Mouse (Mus musculus) myocyte (in vitro differentiated cells): ENCODE measurements around the gene Hoxd8. TPM values are rescaled to one million over a fixed set of nuclear protein-coding genes. Genes with fewer than 3 reads are reported as not detected.

ENCODE experiments used
- H3K27me3 ChIP-seq: one replicate; pipeline ENCODE4 v1.6.1; 2011; ENCODE audit not compliant: control insufficient read depth, insufficient read depth, insufficient read length
- H3K36me3 ChIP-seq: one replicate; pipeline ENCODE4 v1.6.1; 2011; ENCODE audit not compliant: control insufficient read depth, insufficient read depth
- H3K4me2 ChIP-seq: one replicate; pipeline ENCODE4 v1.6.1; 2011; ENCODE audit warnings: low read depth, control low read depth
- H3K4me3 ChIP-seq: one replicate; pipeline ENCODE4 v1.5.1; 2011; ENCODE audit warnings: mild to moderate bottlenecking, control low read depth, moderate library complexity
- H3K79me2 ChIP-seq: one replicate; pipeline ENCODE4 v1.6.1; 2011; ENCODE audit not compliant: control insufficient read depth, insufficient read depth
- H3ac ChIP-seq: one replicate; pipeline ENCODE4 v1.6.1; 2011; ENCODE audit not compliant: control insufficient read depth, insufficient read length
- CEBPB ChIP-seq: IDR thresholded peaks from 2 replicates; pipeline ENCODE4 v1.6.1; 2011; ENCODE audit warnings: mild to moderate bottlenecking, moderate library complexity; ENCODE audit not compliant: poor library complexity, insufficient read depth, severe bottlenecking
- E2F4 ChIP-seq: IDR thresholded peaks from one replicate; pipeline ENCODE4 v1.6.1; 2011; ENCODE audit warnings: mild to moderate bottlenecking, control low read depth, moderate library complexity; ENCODE audit not compliant: insufficient read depth
- MAX ChIP-seq: IDR thresholded peaks from one replicate; pipeline ENCODE4 v1.6.1; 2011; ENCODE audit warnings: low read depth, mild to moderate bottlenecking, control low read depth
- MYOD1 ChIP-seq, 3 experiments: IDR thresholded peaks; one replicate each; pipeline ENCODE4 v1.6.1; 2011; ENCODE audit warnings: control low read depth in 2 of 3, low read depth in 2 of 3, mild to moderate bottlenecking in 2 of 3, moderate library complexity in 1 of 3; ENCODE audit not compliant: insufficient read length in 2 of 3, control insufficient read depth in 1 of 3
- MYOG ChIP-seq, 3 experiments: IDR thresholded peaks; one replicate each; pipeline ENCODE4 v1.6.1; 2011; ENCODE audit warnings: control low read depth in 2 of 3, low read depth in 2 of 3, mild to moderate bottlenecking in 2 of 3; ENCODE audit not compliant: insufficient read length in 2 of 3, control insufficient read depth in 1 of 3, insufficient read depth in 1 of 3
- POLR2A ChIP-seq: IDR thresholded peaks from one replicate; pipeline ENCODE4 v1.6.1; 2011; ENCODE audit warnings: low read depth, mild to moderate bottlenecking, control low read depth, moderate library complexity; ENCODE audit not compliant: insufficient read length
- POLR2AphosphoS2 ChIP-seq: IDR thresholded peaks from one replicate; pipeline ENCODE4 v1.6.1; 2011; ENCODE audit warnings: low read depth, control low read depth; ENCODE audit not compliant: insufficient read length
- REST ChIP-seq: IDR thresholded peaks from one replicate; pipeline ENCODE4 v1.6.1; 2011; ENCODE audit warnings: mild to moderate bottlenecking, control low read depth, moderate library complexity; ENCODE audit not compliant: insufficient read depth, insufficient read length
- SRF ChIP-seq: IDR thresholded peaks from one replicate; pipeline ENCODE4 v1.6.1; 2011; ENCODE audit warnings: low read depth; ENCODE audit not compliant: control insufficient read depth, insufficient read length
- TCF12 ChIP-seq: IDR thresholded peaks from one replicate; pipeline ENCODE4 v1.6.1; 2011; ENCODE audit warnings: mild to moderate bottlenecking, control low read depth; ENCODE audit not compliant: poor library complexity, insufficient read depth, severe bottlenecking
- TCF3 ChIP-seq: IDR thresholded peaks from one replicate; pipeline ENCODE4 v1.6.1; 2011; ENCODE audit warnings: low read depth, control low read depth; ENCODE audit not compliant: insufficient read length
- USF1 ChIP-seq: IDR thresholded peaks from one replicate; pipeline ENCODE4 v1.6.1; 2011; ENCODE audit warnings: low read depth, mild to moderate bottlenecking, control low read depth, moderate library complexity
- polyA plus RNA-seq: library from polyadenylated mRNA; unstranded; fragments of >200 nt; fragmentation: generic; extraction: Trizol; gene quantifications from one replicate; pipeline ENCODE4 v1.2.1, GENCODE M21; 2012; ENCODE audit warnings: missing spikeins

The Hoxd8 gene
- polyA plus RNA-seq, 1 experiment: not detected

DNA sequence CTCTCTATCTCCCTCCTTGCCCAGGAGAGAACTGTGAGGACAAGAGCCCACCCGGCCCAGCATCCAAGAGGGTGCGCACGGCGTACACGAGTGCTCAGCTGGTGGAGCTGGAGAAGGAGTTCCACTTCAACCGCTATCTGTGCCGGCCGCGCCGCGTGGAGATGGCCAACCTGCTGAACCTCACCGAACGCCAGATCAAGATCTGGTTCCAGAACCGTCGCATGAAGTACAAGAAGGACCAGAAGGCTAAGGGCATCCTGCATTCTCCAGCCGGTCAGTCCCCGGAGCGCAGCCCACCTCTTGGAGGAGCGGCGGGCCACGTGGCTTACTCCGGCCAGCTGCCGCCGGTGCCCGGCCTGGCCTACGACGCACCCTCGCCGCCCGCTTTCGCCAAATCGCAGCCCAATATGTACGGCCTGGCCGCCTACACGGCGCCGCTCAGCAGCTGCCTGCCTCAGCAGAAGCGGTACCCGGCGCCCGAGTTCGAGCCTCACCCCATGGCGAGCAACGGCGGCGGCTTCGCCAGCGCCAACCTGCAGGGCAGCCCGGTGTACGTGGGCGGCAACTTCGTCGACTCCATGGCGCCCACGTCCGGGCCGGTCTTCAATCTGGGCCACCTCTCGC lies 42.0 kb downstream of the Hoxd8 start:
- no peaks in the 10 kb centered on the region for H3K36me3 ChIP-seq

DNA sequence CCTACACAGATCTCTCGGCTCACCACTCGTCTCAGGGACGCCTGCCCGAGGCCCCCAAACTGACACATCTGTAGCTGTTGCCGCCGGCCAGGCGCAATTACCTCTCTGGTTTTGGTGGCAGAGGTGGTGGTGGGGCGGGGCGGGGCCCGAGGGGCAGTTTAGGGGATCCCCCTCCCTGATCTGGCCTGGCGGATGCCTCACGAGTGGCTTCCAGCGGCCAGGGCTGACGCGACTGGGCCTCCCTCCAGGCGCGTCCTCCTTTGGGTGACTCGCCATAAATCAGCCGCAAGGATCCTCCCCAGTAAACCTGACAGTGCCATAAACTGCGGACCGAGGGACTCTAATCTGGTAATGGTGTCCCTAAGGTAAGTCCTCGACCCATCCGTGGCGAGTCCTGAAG lies 42.6 kb downstream of the Hoxd8 start:
- Histone ChIP-seq H3K4me3 (no peak overlapping the region), H3K27me3 (peaks cover 38% of the 10 kb centered on the region), H3K79me2 (no peaks in the 10 kb centered on the region), H3ac (no peak overlapping the region), H3K4me2 (no peak overlapping the region), H3K36me3 (no peaks in the 10 kb centered on the region)
- TF ChIP-seq CEBPB (no peak), TCF12 (no peak), SRF (no peak), E2F4 (no peak), USF1 (no peak), MYOD1 (IDR thresholded peaks at IDR 0.05; ENCODE audit: control insufficient read depth in 1 of 3, insufficient read length in 2 of 3, low read depth in 2 of 3) (no peak), REST (no peak), MAX (no peak), MYOG (IDR thresholded peaks at IDR 0.05; ENCODE audit: control insufficient read depth in 1 of 3, insufficient read depth in 1 of 3, insufficient read length in 2 of 3, low read depth in 2 of 3) (no peak), TCF3 (no peak), POLR2A (no peak), POLR2AphosphoS2 (no peak)

More for the DNA sequence above, 42.0 kb downstream of the Hoxd8 start:
- H3K4me2 ChIP-seq: no peak overlapping the region
- H3ac ChIP-seq: no peak overlapping the region
- peaks cover 35% of the 10 kb centered on the region for H3K27me3 ChIP-seq
- no peak for TF ChIP-seq REST
- no peak overlapping the region for H3K4me3 ChIP-seq
- no peaks in the 10 kb centered on the region for H3K79me2 ChIP-seq

- H3ac ChIP-seq: no peak overlapping the region
- no peaks in the 10 kb centered on the region for H3K36me3 ChIP-seq
- TF ChIP-seq MYOG (IDR thresholded peaks at IDR 0.05; ENCODE audit: control insufficient read depth in 1 of 3, insufficient read depth in 1 of 3, insufficient read length in 2 of 3, low read depth in 2 of 3) (no peak), SRF (no peak)
- no peak overlapping the region for H3K4me2 ChIP-seq
- H3K79me2 ChIP-seq: no peaks in the 10 kb centered on the region
- H3K27me3 ChIP-seq: peaks cover 45% of the 10 kb centered on the region
- no peak overlapping the region for H3K4me3 ChIP-seq
Measured at GRCm38 (mm10) chr2:74747661-74748141, 43.3 kb downstream of the Hoxd8 start.

GRCm38 (mm10) chr2:74748436-74748995 lies 44.1 kb downstream of the Hoxd8 start:
- Histone ChIP-seq H3K27me3 (peaks cover 53% of the 10 kb centered on the region), H3K4me2 (no peak overlapping the region), H3K36me3 (no peaks in the 10 kb centered on the region), H3K79me2 (no peaks in the 10 kb centered on the region), H3ac (no peak overlapping the region), H3K4me3 (no peak overlapping the region)
- no peak for TF ChIP-seq CEBPB
- no peak for TF ChIP-seq USF1
- TF ChIP-seq SRF: no peak
- TF ChIP-seq TCF12: no peak
- no peak for TF ChIP-seq MYOD1 (IDR thresholded peaks at IDR 0.05; ENCODE audit: control insufficient read depth in 1 of 3, insufficient read length in 2 of 3, low read depth in 2 of 3)
- no peak for TF ChIP-seq REST
- TF ChIP-seq POLR2A: no peak
- TF ChIP-seq E2F4: no peak
- TF ChIP-seq POLR2AphosphoS2: no peak
- TF ChIP-seq MAX: no peak
- TF ChIP-seq TCF3: no peak
- no peak for TF ChIP-seq MYOG (IDR thresholded peaks at IDR 0.05; ENCODE audit: control insufficient read depth in 1 of 3, insufficient read depth in 1 of 3, insufficient read length in 2 of 3, low read depth in 2 of 3)

- no peak overlapping the region for H3ac ChIP-seq
- H3K27me3 ChIP-seq: peaks cover 57% of the 10 kb centered on the region
- H3K4me3 ChIP-seq: no peak overlapping the region
- H3K4me2 ChIP-seq: no peak overlapping the region
- no peaks in the 10 kb centered on the region for H3K36me3 ChIP-seq
- TF ChIP-seq USF1 (no peak), MAX (no peak), TCF12 (no peak), TCF3 (no peak), POLR2A (no peak), REST (no peak), SRF (no peak), E2F4 (no peak), CEBPB (no peak), POLR2AphosphoS2 (no peak), MYOG (IDR thresholded peaks at IDR 0.05; ENCODE audit: control insufficient read depth in 1 of 3, insufficient read depth in 1 of 3, insufficient read length in 2 of 3, low read depth in 2 of 3) (no peak), MYOD1 (IDR thresholded peaks at IDR 0.05; ENCODE audit: control insufficient read depth in 1 of 3, insufficient read length in 2 of 3, low read depth in 2 of 3) (no peak)
- H3K79me2 ChIP-seq: no peaks in the 10 kb centered on the region
Measured at GRCm38 (mm10) chr2:74749337-74750121, 45.1 kb downstream of the Hoxd8 start.
